Mouse (Mus musculus): ENCODE results near the gene Ly75.

DNA sequence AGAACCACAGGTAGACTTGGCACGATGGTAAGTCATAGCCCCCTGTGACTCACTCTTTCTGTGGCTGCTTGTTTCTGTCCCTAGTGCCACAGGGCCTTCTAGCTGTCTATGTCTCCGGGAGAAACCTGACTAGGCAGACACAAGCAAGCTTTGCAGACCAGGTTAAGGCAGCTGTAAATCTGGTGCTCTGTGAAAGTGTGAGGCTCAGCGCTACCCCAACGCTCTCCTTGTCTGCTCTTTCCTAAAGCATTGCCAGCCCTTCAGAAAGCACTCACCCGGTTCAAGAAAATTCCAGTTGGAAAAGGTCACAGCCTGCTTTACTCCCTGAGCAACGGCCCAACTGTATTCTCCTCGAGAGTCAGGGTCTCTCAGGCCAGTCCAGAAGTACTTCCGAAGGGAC is 31.3 kb downstream of the Ly75 start:
- TF ChIP-seq CTCF (IDR thresholded peaks at IDR 0.05; ENCODE audit: borderline replicate concordance, control insufficient read depth, extremely low read depth, insufficient read depth, low read length, poor library complexity) (no peak), POLR2A (IDR thresholded peaks at IDR 0.05; ENCODE audit: control insufficient read depth, extremely low read depth, insufficient read depth, low read length, poor library complexity) (no peak)

Data from thymus, adult 2 months (tissue).